Mouse (Mus musculus) CD4-positive, CD25-positive, alpha-beta regulatory T cell (primary cell): ENCODE data around the gene Lyst. TPM values are rescaled to one million over a fixed set of nuclear protein-coding genes. Genes with fewer than 3 reads are reported as not detected.

Source experiments
- polyA plus RNA-seq: library from polyadenylated mRNA; unstranded; fragments of 100-300 nt; shearing (Covaris generic); gene quantifications from one replicate; pipeline ENCODE4 v1.2.1, GENCODE M21; 2017

The Lyst gene
- 9.8 TPM for polyA plus RNA-seq

DNA sequence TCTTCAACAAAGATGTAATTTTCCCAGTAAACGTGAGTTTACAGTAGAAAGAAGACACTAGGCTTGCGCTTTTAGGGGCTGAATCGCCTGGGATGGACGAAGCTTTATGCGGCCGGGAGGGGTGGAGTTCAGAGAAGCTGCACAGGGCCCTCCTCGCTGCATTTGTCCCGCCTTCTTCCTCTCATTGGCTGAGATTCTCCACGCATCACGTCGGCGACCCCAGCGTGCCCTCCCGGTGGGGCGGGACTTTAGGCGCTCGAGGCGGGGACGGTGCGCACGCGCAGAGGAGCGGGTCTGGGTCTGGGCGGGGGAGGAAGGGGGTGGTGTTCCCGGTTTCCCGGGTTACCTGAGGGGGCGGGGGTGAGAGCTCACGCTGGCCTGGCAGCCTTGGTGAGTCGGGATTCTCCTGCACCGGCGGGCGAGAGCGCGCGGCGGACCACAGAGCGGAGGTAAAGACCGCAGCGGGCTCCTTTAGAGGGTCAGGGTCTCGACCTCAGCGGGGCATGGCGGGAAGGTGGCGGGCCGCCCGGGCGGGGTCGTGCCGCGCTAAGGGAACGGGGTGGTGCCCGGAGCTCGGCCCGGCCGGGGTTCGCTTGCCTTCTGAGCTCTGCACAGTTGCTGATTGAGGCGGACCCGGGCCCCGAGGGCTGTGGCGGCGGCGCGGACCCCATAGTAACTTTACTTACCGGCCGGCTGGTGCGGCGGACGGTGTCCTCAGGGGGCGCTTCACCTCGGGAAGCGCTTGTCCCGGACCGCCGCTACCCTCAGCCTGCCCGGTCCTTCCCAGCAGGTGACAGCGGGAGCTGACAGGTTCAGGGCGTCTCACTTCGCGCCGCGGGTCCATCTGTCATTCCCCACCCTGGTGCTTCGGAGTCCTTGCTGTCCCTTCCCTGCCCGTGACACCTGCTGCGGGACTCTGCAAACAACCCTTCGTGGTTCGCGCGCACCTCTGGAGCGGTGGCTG, at the start of gene Lyst:
TSS of gene Lyst (plus strand) at position 350 of the 964 bp plus-strand sequence.

DNA sequence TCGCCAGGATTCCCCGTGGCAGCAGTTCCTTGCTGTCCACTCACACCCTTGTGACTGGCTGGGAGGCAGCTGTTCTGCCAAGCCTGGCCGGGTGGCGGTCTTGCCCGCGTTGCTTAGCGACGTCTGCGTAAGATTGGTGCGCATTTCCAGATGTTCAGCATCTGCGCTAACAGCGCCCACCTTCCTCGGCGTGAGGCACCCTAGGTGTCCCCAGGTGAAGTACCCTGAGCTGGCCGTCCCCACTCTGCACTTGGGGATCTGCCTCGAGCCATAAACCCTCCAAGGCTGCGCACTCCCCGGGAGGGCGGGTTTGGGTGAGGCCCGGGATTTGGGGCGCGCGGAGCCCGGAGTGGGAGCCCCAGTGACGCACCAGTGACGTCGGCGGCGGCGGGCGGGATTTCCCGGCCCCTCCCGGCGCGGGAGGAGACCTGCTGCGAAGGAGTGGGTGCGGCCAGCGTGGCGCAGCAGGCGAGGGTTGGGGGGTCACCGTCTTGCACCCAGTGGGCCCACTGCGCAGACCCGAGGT, 193.8 kb downstream of the Lyst start, which contains the start of gene Gng4:
TSS of gene Gng4 (plus strand) at position 166 of the 526 bp plus-strand sequence.

Other genes starting within 250 kb of the Lyst start
- 2.1 TPM for gene Gpr137b, start 196.4 kb upstream of the Lyst start, polyA plus RNA-seq
- gene Nid1, start 152.8 kb upstream of the Lyst start, polyA plus RNA-seq: 0.18 TPM
- 0.20 TPM for gene Gng4, start 193.7 kb downstream of the Lyst start, polyA plus RNA-seq